Comparison of ENCODE assay signal across 22 mouse cellular contexts in genomic region chr17:14771339-14771738, GRCm38 (mm10).
DNase-seq lines count a peak whose midpoint lies in the region; ATAC-seq lines count a peak whose summit lies in the region.
"Had no signal": no experiment of that assay in that cellular context is flagged by ENCODE, and none has a peak within 500 bp of the region (broad histone marks: within the 10 kb centered on the region; RNA-seq: fewer than 3 reads in every experiment).

No protein-coding gene starts in this region.

- H3K27ac ChIP-seq in heart, embryonic 11.5 days (ENCODE audit: low read depth, low read length), result no peak overlapping the region
- H3K27ac ChIP-seq in brown adipose tissue, adult 24 weeks (replicated peaks; ENCODE audit: low read depth, low read length), result peak overlapping the region; percentile 70
- H3K27ac ChIP-seq: hindbrain, embryonic 14.5 days; stomach, embryonic 15.5 days had no signal

- H3K4me1 ChIP-seq in heart, embryonic 11.5 days (ENCODE audit: control insufficient read depth, insufficient read depth, low read length), result no peaks in the 10 kb centered on the region
- peaks cover 3% of the 10 kb centered on the region for H3K4me1 ChIP-seq in brown adipose tissue, adult 24 weeks (ENCODE audit: control insufficient read depth, insufficient read depth, insufficient read length, low read length)
- H3K4me1 ChIP-seq: stomach, embryonic 15.5 days had no signal

- WGBS in heart, embryonic 11.5 days (ENCODE audit: insufficient replicate concordance), result 58% methylated on average over 4 of the region's 4 CpGs

- no peaks in the 10 kb centered on the region for H3K27me3 ChIP-seq in heart, embryonic 11.5 days (ENCODE audit: control insufficient read depth, insufficient read depth, low read length)
- H3K27me3 ChIP-seq: stomach, embryonic 15.5 days had no signal

- no peak overlapping the region for H3K4me2 ChIP-seq in heart, embryonic 11.5 days
- H3K4me2 ChIP-seq: hindbrain, embryonic 14.5 days; stomach, embryonic 15.5 days had no signal

- DNase-seq in heart, adult 11 months, result peak; percentile 97
- DNase-seq in gastrocnemius, adult 8-10 months (ENCODE audit: low spot score in 2 of 2), result peak; percentile 33 to 51
- peak; percentile 26 to 54 for DNase-seq in heart, postnatal 14 days
- DNase-seq in frontal cortex, postnatal 25 days (ENCODE audit: low spot score in 2 of 2), result no peak
- no peak for DNase-seq in c-Kit-positive CD71-positive TER-119-positive erythroid progenitor cells, embryonic 14.5 days (ENCODE audit: low spot score)
- DNase-seq: B cell, adult 2 months; cerebellum, adult 11-12 months; cerebellum, postnatal 25 days; kidney, adult 8-10 months; kidney, postnatal 25 days; liver, postnatal 0 days; lung, postnatal 10 days; midbrain, embryonic 14.5 days; right cerebral cortex, postnatal 14 days; thymus, adult 18-20 months; thymus, postnatal 4 days had no signal

- no peaks in the 10 kb centered on the region for H3K36me3 ChIP-seq in heart, embryonic 11.5 days (ENCODE audit: control insufficient read depth, insufficient read depth, low read length)
- H3K36me3 ChIP-seq: stomach, embryonic 15.5 days had no signal

- intact Hi-C loops in heart, postnatal 14 days (cut with DNase I), result no loop called here

- no peak overlapping the region for H3K9ac ChIP-seq in heart, embryonic 11.5 days (ENCODE audit: low read depth, low read length)
- H3K9ac ChIP-seq: hindbrain, embryonic 14.5 days; liver, postnatal 0 days; stomach, embryonic 15.5 days had no signal

- H3K9me3 ChIP-seq in heart, embryonic 11.5 days (replicated peaks; ENCODE audit: control insufficient read depth, low read length), result no peaks in the 10 kb centered on the region
- H3K9me3 ChIP-seq: stomach, embryonic 15.5 days had no signal

- no peak for ATAC-seq in heart, embryonic 11.5 days (replicated peaks; ENCODE audit: insufficient number of reproducible peaks, low FRiP score, low TSS enrichment)
- ATAC-seq: forebrain, embryonic 14.5 days; liver, postnatal 0 days had no signal

- H3K4me3 ChIP-seq in heart, embryonic 11.5 days (ENCODE audit: low read depth, low read length), result no peak overlapping the region
- no peak overlapping the region for H3K4me3 ChIP-seq in brown adipose tissue, adult 24 weeks (ENCODE audit: insufficient read depth, low read depth, low read length)
- H3K4me3 ChIP-seq: myocyte; stomach, embryonic 15.5 days had no signal

Comparison
In these comparisons a context has a peak if more than half of its experiments do, and no peak if none do; other contexts are left out.
1. DNase-seq: peak in heart, adult 11 months (single experiment), gastrocnemius, adult 8-10 months (2 of 2) and heart, postnatal 14 days (2 of 2); none in frontal cortex, postnatal 25 days (0 of 2) and c-Kit-positive CD71-positive TER-119-positive erythroid progenitor cells, embryonic 14.5 days (single experiment).